Mouse (Mus musculus) small intestine, adult 2 months (tissue): ENCODE measurements around the gene Rcn3.

Experiments used
- CTCF ChIP-seq: fragments of 200-500 bp; IDR thresholded peaks from 2 replicates; pipeline ENCODE4 v1.5.1; 2012; ENCODE audit warnings: low read depth, mild to moderate bottlenecking, control low read depth, inconsistent platforms, low read length, moderate library complexity, mixed read lengths; ENCODE audit not compliant: insufficient replicate concordance, insufficient read length; ENCODE audit errors: extremely low read depth
- POLR2A ChIP-seq: fragments of 200-500 bp; IDR thresholded peaks from 2 replicates; pipeline ENCODE4 v1.6.1; 2012; ENCODE audit warnings: low read depth, mild to moderate bottlenecking, control low read depth, inconsistent platforms, low read length, moderate library complexity

GRCm38 (mm10) chr7:45082401-45083299 lies 9.4 kb downstream of the Rcn3 start:
- no peak for TF ChIP-seq CTCF
- TF ChIP-seq POLR2A = no peak; the same call in 1 of the 2 replicates
